Mouse (Mus musculus) heart, embryonic 12.5 days (tissue): ENCODE measurements around the gene Galnt6. TPM values are rescaled to one million over a fixed set of nuclear protein-coding genes. Genes with fewer than 3 reads are reported as not detected.

ENCODE experiments used
- ATAC-seq: fragments of 200-750 bp; cut with Nextera tagmentation; 2 replicates; pipeline ENCODE4 v1.8.0; 2017; ENCODE audit warnings: moderate TSS enrichment, moderate library complexity; ENCODE audit not compliant: insufficient number of reproducible peaks, low FRiP score
- H3K27ac ChIP-seq: fragments of 300-500 bp; sonication (generic); 2 replicates; pipeline ENCODE4 v1.5.1; 2016; ENCODE audit warnings: mild to moderate bottlenecking, moderate library complexity; ENCODE audit not compliant: poor library complexity, severe bottlenecking
- H3K27me3 ChIP-seq: fragments of 300-500 bp; sonication (generic); replicated peaks from 2 replicates; pipeline ENCODE4 v1.6.1; 2016; ENCODE audit warnings: mild to moderate bottlenecking, moderate library complexity
- H3K36me3 ChIP-seq: fragments of 300-500 bp; sonication (generic); 2 replicates; pipeline ENCODE4 v1.6.1; 2016; ENCODE audit warnings: mild to moderate bottlenecking, moderate library complexity
- H3K4me1 ChIP-seq: fragments of 300-500 bp; sonication (generic); replicated peaks from 2 replicates; pipeline ENCODE4 v1.6.1; 2016; ENCODE audit warnings: mild to moderate bottlenecking
- H3K4me2 ChIP-seq: fragments of 300-500 bp; sonication (generic); 2 replicates; pipeline ENCODE4 v1.6.1; 2016; ENCODE audit warnings: mild to moderate bottlenecking, moderate library complexity
- H3K4me3 ChIP-seq: fragments of 300-500 bp; sonication (generic); 2 replicates; pipeline ENCODE4 v1.5.1; 2016; ENCODE audit warnings: mild to moderate bottlenecking
- H3K9ac ChIP-seq: fragments of 300-500 bp; sonication (generic); 2 replicates; pipeline ENCODE4 v1.6.1; 2016; ENCODE audit warnings: mild to moderate bottlenecking, moderate library complexity
- H3K9me3 ChIP-seq: fragments of 300-500 bp; sonication (generic); replicated peaks from 2 replicates; pipeline ENCODE4 v1.6.1; 2016; ENCODE audit warnings: mild to moderate bottlenecking, moderate library complexity
- WGBS: fragments of 180-500 bp; shearing (Covaris S2); methylation state at CpG from one replicate; pipeline ENCODE4 v1.1.7; 2016; 5-methylcytosine and 5-hydroxymethylcytosine counted together
- microRNA-seq: library from miRNA; unstranded; fragments of <30 nt; microRNA quantifications from one replicate; pipeline ENCODE4, GENCODE M21; 2017
- polyA plus RNA-seq: library from polyadenylated mRNA; unstranded; fragments of >200 nt; fragmentation: Nextera tagmentation; extraction: Ambion mirVana; gene quantifications from 2 replicates; pipeline ENCODE4 v1.2.1, GENCODE M21; 2016

The Galnt6 gene
- polyA plus RNA-seq, 1 experiment from 2014 or later: 0.14 TPM

- no peak overlapping the region for H3K27ac ChIP-seq
- no peak for ATAC-seq
These were observed 77.6 kb downstream of the Galnt6 start for GRCm38 (mm10) chr15:100651610-100652009.

DNA sequence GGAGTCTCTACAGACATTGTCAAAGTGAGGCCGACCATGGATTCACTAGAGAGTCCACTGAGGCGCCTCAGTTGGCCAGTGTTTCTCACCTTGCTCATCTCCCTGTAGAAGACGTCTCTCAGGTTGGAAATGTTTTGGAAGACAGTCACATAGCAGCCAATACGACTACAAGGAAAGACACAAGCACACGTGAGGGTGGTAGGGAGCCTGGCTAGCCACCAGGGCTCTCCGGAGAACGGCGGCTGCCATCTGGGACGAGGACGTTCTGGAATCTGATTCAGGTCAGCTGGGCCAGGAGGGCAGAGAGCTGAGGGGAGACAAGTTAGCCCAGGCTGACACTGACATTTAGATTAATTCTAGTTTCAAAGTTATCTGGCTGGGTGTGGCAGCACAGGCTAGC, 79.1 kb downstream of the Galnt6 start:
- Histone ChIP-seq H3K9me3 (no peaks in the 10 kb centered on the region), H3K4me3 (no peak overlapping the region), H3K36me3 (no peaks in the 10 kb centered on the region), H3K27ac (no peak overlapping the region), H3K9ac (no peak overlapping the region), H3K4me2 (no peak overlapping the region), H3K4me1 (peaks cover 10% of the 10 kb centered on the region; the same call in 1 of the 2 replicates), H3K27me3 (no peaks in the 10 kb centered on the region; the same call in 1 of the 2 replicates)
- no peak for ATAC-seq
- WGBS: 75% methylated on average over 10 of the region's 10 CpGs

More at GRCm38 (mm10) chr15:100651610-100652009, 77.6 kb downstream of the Galnt6 start:
- Histone ChIP-seq H3K4me2 (no peak overlapping the region), H3K4me1 (peaks cover 10% of the 10 kb centered on the region; the same call in 1 of the 2 replicates), H3K36me3 (no peaks in the 10 kb centered on the region), H3K9ac (no peak overlapping the region), H3K4me3 (no peak overlapping the region), H3K9me3 (no peaks in the 10 kb centered on the region), H3K27me3 (no peaks in the 10 kb centered on the region; the same call in 1 of the 2 replicates)
- WGBS: 57% methylated on average over 9 of the region's 9 CpGs

- Histone ChIP-seq H3K4me3 (no peak overlapping the region), H3K4me1 (peaks cover 13% of the 10 kb centered on the region), H3K9me3 (no peaks in the 10 kb centered on the region), H3K4me2 (no peak overlapping the region), H3K9ac (no peak overlapping the region), H3K27ac (no peak overlapping the region), H3K27me3 (no peaks in the 10 kb centered on the region), H3K36me3 (no peaks in the 10 kb centered on the region)
- 71% methylated on average over 6 of the region's 6 CpGs for WGBS
- ATAC-seq: no peak
These were observed 83.0 kb downstream of the Galnt6 start for GRCm38 (mm10) chr15:100646161-100646560.

DNA sequence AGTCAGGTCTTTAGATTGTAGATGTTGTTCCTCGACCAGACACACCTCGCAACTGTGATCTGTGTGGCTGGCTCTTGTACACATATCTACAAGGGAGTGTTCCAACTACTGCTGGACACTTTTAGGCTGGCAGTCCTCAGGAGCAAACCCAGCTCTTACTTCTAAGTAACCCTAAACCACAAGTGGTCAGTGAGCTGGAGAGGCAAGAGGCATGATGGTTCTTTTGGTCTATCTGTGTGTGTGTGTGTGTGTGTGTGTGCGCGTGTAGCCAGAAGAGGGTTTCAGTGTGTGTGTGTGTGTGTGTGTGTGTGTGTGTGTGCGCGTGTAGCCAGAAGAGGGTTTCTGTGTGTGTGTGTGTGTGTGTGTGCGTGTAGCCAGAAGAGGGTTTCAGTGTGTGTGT, 86.7 kb downstream of the Galnt6 start:
- WGBS: 89% methylated on average over 7 of the region's 7 CpGs
- Histone ChIP-seq H3K36me3 (no peaks in the 10 kb centered on the region), H3K9ac (no peak overlapping the region), H3K4me1 (peaks cover 21% of the 10 kb centered on the region), H3K27me3 (peaks cover 15% of the 10 kb centered on the region), H3K9me3 (no peaks in the 10 kb centered on the region), H3K27ac (no peak overlapping the region), H3K4me2 (no peak overlapping the region), H3K4me3 (no peak overlapping the region)
- ATAC-seq: no peak

Small RNAs within 50 kb of the gene (microRNA-seq; reads per million reads assigned to microRNA genes)
- gene Mir6961: not detected

Other genes starting within 250 kb of the Galnt6 start
- gene Csrnp2, start 233.9 kb downstream of the Galnt6 start, polyA plus RNA-seq: 12.0 and 12.1 TPM in 2 replicates
- 23.7 and 24.5 TPM in 2 replicates for gene Tfcp2, start 177.4 kb downstream of the Galnt6 start, polyA plus RNA-seq
- 4.7 and 5.4 TPM in 2 replicates for gene Pou6f1, start 129.4 kb downstream of the Galnt6 start, polyA plus RNA-seq
- 193 and 200 TPM in 2 replicates for gene Dazap2, start 114.0 kb downstream of the Galnt6 start, polyA plus RNA-seq
- gene Smagp, start 92.4 kb downstream of the Galnt6 start, polyA plus RNA-seq: 15.0 and 18.0 TPM in 2 replicates
- gene Bin2, start 59.8 kb downstream of the Galnt6 start, polyA plus RNA-seq: 3.7 and 6.3 TPM in 2 replicates
- 1.4 and 1.6 TPM in 2 replicates for gene Cela1, start 41.5 kb downstream of the Galnt6 start, polyA plus RNA-seq
- 1.1 and 1.2 TPM in 2 replicates for gene Slc4a8, start 32.4 kb upstream of the Galnt6 start, polyA plus RNA-seq
- gene Scn8a, start 140.5 kb upstream of the Galnt6 start, polyA plus RNA-seq: 0.54 and 0.69 TPM in 2 replicates